Mouse (Mus musculus) heart, embryonic 10.5 days (tissue): ENCODE measurements at regions not wholly inside any gene's neighbourhood (a gene's known extent, or its start where the extent isn't known, plus 50 kb on each side); places are given as distances from the start of the nearest gene placed in this dataset.

Experiments used
- DNase-seq: peaks from one replicate; pipeline ENCODE4 v3.0.0-alpha.2; 2017; ENCODE audit warnings: low spot score
- H3K27ac ChIP-seq: fragments of 300-500 bp; sonication (generic); 2 replicates; pipeline ENCODE4 v1.5.1; 2016; ENCODE audit warnings: mild to moderate bottlenecking
- H3K27me3 ChIP-seq: fragments of 300-500 bp; sonication (generic); 2 replicates; pipeline ENCODE4 v1.6.1; 2016; ENCODE audit warnings: mild to moderate bottlenecking; ENCODE audit not compliant: poor library complexity, insufficient read depth, severe bottlenecking
- H3K36me3 ChIP-seq: fragments of 300-500 bp; sonication (generic); 2 replicates; pipeline ENCODE4 v1.6.1; 2016; ENCODE audit warnings: mild to moderate bottlenecking, moderate library complexity
- H3K4me1 ChIP-seq: fragments of 300-500 bp; sonication (generic); 2 replicates; pipeline ENCODE4 v1.6.1; 2016; ENCODE audit warnings: mild to moderate bottlenecking
- H3K4me3 ChIP-seq: fragments of 300-500 bp; sonication (generic); 2 replicates; pipeline ENCODE4 v1.5.1; 2016; ENCODE audit warnings: mild to moderate bottlenecking, moderate library complexity
- H3K9me3 ChIP-seq: fragments of 300-500 bp; sonication (generic); 2 replicates; pipeline ENCODE4 v1.6.1; 2016; ENCODE audit warnings: mild to moderate bottlenecking, moderate library complexity
- WGBS: fragments of 180-500 bp; shearing (Covaris S2); methylation state at CpG from one replicate; pipeline ENCODE4 v1.1.7; 2016; 5-methylcytosine and 5-hydroxymethylcytosine counted together

- 83% methylated on average over 9 of the region's 9 CpGs for WGBS
- no peaks in the 10 kb centered on the region for H3K9me3 ChIP-seq
- H3K4me1 ChIP-seq = no peaks in the 10 kb centered on the region
- DNase-seq = no peak
- H3K27ac ChIP-seq = no peak overlapping the region
- H3K4me3 ChIP-seq = no peak overlapping the region
- H3K36me3 ChIP-seq = no peaks in the 10 kb centered on the region
- H3K27me3 ChIP-seq = no peaks in the 10 kb centered on the region
Observed at GRCm38 (mm10) chr9:82760682-82761468, 68.5 kb upstream of the Irak1bp1 start.

- 84% methylated on average over 1 of the region's 1 CpGs for WGBS
- no peak overlapping the region for H3K4me3 ChIP-seq
- H3K27ac ChIP-seq = no peak overlapping the region
- H3K9me3 ChIP-seq = no peaks in the 10 kb centered on the region
- DNase-seq = no peak
- H3K36me3 ChIP-seq = no peaks in the 10 kb centered on the region
- H3K4me1 ChIP-seq = no peaks in the 10 kb centered on the region
- no peaks in the 10 kb centered on the region for H3K27me3 ChIP-seq
Observed at GRCm38 (mm10) chr9:82763651-82764050, 65.7 kb upstream of the Irak1bp1 start.
